Mouse (Mus musculus) telencephalon, adult 2 months (tissue): Measurements from ENCODE around the gene Hrc.

ENCODE experiments used
- DNase-seq: peaks from one replicate; pipeline ENCODE4 v3.0.0-alpha.2; 2011; ENCODE audit warnings: low read depth, low spot score

The Hrc gene

DNA sequence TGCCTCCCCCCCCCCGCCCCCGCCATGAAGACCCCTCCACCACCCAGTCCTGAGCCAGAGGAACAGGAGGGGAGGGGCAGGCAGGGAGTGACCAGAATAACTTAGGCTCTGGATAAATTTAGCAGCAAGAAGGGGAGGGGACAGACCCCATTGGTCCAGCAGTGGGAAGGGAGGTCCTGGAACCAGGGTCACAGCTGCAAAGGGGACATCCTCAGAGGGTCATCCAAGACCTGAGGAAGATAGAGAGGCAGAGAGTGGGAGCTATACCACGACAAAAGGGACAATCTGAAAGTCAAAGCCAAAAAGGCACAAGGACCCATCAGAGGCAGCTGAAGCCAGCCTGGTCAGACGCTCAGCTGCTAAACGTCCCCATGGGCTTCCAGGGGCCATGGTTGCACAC lies at the start of gene Hrc:
Gene Hrc, plus strand, starts transcription at position 235 of the 400 bp plus-strand sequence.
- no peak for DNase-seq

GRCm38 (mm10) chr7:45286486-45286885 lies 48.6 kb upstream of the Hrc start:
- no peak for DNase-seq

DNA sequence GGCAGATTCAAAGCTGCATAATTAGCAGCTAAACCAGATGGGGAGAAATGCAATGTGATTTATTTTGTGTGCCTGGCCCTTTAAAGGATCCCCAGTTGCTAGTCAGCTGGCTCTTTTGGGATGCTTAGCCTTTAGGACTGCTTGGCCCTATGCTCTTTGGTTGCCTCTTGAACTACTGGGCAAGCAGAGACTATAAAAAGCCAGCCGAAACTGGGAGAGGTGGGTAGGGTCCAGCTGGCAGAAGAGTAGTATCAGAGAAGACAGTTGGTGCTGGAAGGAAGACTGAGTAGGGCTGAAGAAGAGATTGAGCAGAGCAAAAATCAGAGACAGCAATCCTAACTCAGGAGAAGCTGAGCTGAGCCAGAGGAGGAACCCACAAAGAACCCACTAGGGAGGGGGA lies 38.5 kb upstream of the Hrc start:
- no peak for DNase-seq

GRCm38 (mm10) chr7:45297563-45297962 lies 37.5 kb upstream of the Hrc start:
- DNase-seq, result no peak

GRCm38 (mm10) chr7:45299752-45300151 lies 35.3 kb upstream of the Hrc start:
- DNase-seq, result peak; percentile 79

DNA sequence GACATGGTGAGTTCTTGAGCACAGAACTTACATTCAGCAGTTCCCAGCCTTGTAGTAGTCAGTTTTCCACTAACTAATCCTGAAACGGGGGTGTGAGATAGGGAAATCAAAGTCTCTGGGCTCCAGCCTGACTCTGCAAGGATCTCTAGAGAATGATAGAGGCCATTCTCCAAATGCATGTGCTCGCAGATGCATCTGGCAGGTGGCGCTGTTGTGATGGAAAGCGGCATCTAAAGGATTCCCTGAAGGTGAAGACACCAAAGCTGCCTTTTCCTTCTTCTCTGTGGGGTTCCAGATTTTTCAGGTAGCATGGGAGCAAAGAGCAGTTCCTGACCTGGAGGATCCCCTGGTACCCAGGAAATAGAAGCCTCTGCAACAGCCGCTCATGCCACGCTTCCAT lies 34.8 kb upstream of the Hrc start:
- DNase-seq, result peak; percentile 65

GRCm38 (mm10) chr7:45302626-45303025 lies 32.5 kb upstream of the Hrc start:
- no peak for DNase-seq

- DNase-seq, result no peak
These were observed 30.2 kb upstream of the Hrc start for GRCm38 (mm10) chr7:45304869-45305268.

GRCm38 (mm10) chr7:45305275-45305674 lies 29.8 kb upstream of the Hrc start:
- no peak for DNase-seq

- no peak for DNase-seq
These were observed 26.4 kb upstream of the Hrc start for GRCm38 (mm10) chr7:45308551-45309240.

DNA sequence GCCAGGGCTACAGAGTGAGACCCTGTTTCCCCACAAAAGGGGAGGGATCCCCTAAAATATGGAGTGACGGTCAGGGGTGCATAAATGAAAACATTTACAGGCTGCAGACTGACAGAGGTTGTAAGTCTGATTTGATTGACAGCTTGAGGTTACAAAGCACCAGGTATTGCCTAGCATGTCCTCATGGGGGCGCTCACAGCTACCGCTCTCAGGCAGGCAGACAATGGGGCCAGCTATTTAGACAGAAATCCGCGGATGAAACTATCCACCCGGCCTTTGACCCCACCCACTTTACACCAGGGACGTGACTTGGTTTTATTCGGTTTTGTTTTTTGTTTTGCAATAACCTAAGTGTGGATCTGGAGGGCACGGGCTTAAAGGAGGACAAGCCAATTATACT lies 25.6 kb upstream of the Hrc start:
- no peak for DNase-seq

- no peak for DNase-seq
These were observed 23.1 kb upstream of the Hrc start for GRCm38 (mm10) chr7:45312023-45312422.

DNA sequence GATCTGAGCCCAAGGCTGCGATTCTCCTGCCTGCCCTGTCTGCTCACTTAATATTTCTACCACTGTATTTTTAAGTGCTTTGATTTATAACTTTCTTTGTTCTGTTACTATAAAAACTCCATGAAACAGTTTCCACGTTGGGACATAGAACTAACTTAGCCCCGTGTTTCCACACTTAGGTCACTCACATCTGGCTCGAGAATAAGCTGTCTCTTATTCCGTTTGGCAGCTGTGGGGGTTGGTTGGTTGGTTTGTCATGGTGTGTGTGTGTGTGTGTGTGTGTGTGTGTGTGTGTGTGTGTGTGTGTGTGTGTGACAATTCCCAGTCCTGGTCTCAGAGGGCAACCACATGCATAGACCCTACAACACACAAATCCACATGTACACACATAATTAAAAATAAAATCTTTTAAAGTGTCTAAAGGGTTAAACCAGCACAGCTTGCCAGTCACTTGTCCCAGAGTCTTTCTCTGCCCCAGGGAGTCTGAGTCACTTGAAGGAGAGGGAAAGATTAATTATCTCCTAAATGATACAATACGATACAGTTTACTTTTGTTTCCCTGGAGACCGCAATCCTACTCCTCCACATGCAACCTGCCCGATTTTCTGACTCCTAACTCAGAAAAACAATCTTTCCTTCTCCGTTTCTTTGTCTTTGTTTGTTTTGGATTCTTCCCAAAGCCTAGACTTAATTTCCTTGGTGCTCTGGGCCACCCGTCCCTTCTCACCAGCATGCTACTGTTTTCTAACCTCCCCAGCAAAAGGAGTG lies 22.2 kb upstream of the Hrc start:
- DNase-seq, result no peak

GRCm38 (mm10) chr7:45313495-45313894 lies 21.6 kb upstream of the Hrc start:
- DNase-seq, result no peak

DNA sequence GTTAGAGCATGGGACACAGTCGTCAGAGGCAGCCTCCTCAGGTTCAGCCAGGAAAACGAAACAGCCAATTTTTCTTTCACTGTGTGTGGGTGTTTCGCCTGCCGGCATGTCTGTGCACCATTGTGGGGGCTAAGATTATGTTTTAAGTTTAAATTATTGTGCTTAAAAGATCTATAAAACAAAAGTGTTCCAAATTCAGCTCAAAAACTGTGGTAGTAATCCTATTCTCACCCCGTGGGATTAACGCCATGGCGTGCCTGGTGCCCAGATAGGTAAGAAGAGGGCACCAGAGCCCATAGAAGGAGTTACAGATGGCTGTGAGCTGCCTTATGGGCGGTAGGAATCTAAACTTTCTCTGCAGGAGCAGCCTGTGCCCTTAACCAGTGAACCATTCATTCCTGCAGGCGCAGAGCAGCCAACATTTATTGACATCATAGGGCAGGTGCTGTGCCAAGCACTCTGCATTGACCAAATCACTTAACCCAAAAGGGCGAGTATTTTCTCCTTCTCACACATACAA lies 19.8 kb upstream of the Hrc start:
- DNase-seq, result peak; percentile 64

DNA sequence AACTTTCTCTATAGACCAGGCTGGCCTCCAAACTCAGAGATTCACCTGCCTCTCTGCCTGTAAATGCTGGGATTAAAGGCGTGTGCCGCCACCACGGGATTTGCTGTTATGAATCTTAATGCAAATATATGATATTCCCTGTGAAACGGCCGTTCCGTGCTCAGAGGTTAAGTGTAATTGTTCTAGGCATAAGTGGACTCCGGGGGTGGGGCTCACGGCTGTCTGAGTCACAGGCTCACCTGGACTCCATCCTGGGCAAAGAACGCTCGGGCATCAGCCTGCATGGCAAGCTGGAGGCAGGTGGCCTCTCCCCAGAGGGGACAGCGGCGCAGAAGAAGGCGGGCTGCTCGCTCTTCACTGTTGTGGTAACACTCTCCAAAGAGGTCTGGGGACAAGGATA lies 18.6 kb upstream of the Hrc start:
- no peak for DNase-seq

- no peak for DNase-seq
These were observed 12.8 kb upstream of the Hrc start for GRCm38 (mm10) chr7:45322245-45322644.

DNA sequence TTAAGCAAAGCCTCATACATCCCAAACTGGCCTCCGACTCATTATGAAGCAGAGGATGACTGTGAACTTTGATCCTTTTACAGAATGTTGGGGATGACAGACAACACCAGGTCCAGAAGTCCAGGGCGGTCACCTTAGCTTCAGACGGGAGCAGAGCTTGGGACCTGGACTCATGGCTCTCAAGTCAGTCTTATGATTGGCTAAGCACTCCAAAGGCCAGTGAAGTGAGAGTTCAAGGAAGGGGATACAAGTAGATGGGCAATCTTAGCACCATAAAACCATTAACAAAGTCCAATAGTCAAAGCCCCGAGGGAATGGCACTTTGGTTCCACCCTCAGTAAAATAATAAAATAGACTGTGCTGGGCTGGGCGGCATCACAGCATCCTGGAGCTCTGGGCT lies 12.0 kb upstream of the Hrc start:
- DNase-seq, result no peak

DNA sequence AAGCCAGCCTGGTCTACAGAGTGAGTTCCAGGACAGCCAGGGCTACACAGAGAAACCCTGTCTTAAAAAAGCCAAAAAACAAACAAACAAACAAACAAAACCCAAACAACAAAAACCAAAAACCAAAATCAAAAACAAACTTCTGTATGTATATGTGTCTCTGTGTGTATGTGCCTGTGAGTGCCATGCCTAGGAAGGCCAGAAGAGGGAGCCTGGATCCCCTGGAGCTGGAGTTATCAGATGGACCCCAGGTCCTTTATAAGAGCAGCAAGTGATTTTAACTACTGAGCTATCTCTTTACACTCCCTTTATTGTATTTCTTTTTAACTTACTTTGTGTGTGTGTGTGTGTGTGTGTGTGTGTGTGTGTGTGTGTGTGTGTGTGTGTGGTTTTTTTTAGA lies 9.3 kb upstream of the Hrc start:
- no peak for DNase-seq

GRCm38 (mm10) chr7:45328841-45329475 lies 6.1 kb upstream of the Hrc start:
- peak; percentile 58 for DNase-seq

DNA sequence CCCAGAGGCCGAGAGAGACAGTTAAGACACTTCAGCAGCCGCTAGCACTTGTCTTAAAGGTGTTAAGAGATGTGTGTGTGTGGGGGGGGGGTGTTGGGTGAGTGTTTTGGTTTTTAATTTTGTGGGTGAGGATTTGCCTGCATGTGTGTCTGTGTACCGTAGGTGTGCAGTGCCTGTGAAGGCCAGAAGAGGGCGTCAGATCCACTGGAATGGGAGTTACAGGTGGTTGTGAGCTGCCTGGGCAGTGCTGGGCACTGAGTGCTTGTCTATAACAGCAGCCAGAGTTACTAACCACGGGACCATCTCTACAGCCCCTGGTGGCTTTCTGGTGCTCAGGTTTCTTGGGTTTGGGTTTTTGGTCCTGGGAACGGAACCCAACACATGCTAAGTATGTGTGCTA lies 3.6 kb upstream of the Hrc start:
- DNase-seq, result no peak

DNA sequence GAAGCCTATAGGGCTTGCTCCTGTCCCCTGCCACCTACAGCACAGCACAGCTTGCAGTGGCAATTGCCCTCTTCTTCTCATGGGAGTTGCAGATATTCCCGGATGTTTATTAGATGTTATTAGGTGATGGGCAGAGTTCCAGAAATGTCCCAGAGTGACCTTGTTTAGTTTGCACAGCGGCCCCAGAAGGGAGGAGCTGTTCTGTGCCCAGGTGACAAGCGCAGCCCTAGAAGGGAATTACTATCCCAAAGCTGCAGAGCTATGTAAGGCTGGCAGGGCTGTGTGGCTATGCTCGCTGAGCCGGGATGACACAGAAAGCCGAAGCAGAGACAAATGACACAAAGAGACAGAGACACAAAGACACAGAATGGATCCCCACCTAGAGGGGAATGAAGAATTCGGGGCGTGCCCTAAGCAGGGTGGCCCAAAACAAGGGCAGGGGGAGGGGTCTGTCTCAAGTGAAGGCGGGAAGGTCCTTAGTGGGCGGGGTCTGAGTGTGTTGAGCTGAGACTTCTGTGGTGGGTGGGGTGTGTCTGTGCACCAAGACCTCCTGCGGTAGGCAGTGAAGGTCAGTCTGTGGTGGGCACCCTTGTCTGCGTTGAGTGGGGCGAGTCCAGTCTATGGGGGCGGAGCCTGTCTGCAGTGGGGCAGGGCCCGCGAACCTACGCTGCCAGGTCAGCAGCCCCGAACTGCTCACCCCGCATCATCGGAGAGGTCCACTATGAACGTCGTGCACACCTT lies 2.2 kb upstream of the Hrc start:
- no peak for DNase-seq
